Mouse (Mus musculus): Measurements from ENCODE around the gene Pik3c2b. TPM values are rescaled to one million over a fixed set of nuclear protein-coding genes. Genes with fewer than 3 reads are reported as not detected.
"Not testable (repeated sequence)": the region's sequence is repeated elsewhere in the genome, so short reads cannot be mapped to it uniquely, and the experiment has no call there.

Pik3c2b gene
- total RNA-seq, 1 experiment: 3.1 TPM

GRCm38 (mm10) chr1:133033316-133034090 is 12.0 kb upstream of the Pik3c2b start:
- Histone ChIP-seq H3K4me3 (ENCODE audit: insufficient read depth in 1 of 2, low read depth in 1 of 2, low read length in 2 of 2, poor library complexity in 1 of 2, severe bottlenecking in 1 of 2) (peak overlapping the region; percentile 63 to 65), H3K9me3 (ENCODE audit: control insufficient read depth, insufficient read depth, low read depth, low read length) (no peaks in the 10 kb centered on the region), H3K27ac (ENCODE audit: insufficient read depth, low read depth, low read length, poor library complexity, severe bottlenecking) (no peak overlapping the region), H3K36me3 (ENCODE audit: control insufficient read depth, insufficient read depth, low read length, poor library complexity, severe bottlenecking) (no peaks in the 10 kb centered on the region), H3K9ac (ENCODE audit: insufficient read depth, low read depth, low read length, poor library complexity, severe bottlenecking) (no peak overlapping the region), H3K4me1 (ENCODE audit: control insufficient read depth in 2 of 2, insufficient read depth in 2 of 2, low read length in 2 of 2, poor library complexity in 1 of 2) (no peaks in the 10 kb centered on the region)
- in situ Hi-C loops (cut with MboI; ENCODE audit: low sequenced_read_pairs in 2 of 2, unreplicated experiment in 2 of 2): loop anchor here (25.0 kb wide), 1 partner anchor 104 kb away; the partner anchor contains the start of gene Ppp1r15b (in 2 of the 2)
- no peak for DNase-seq (ENCODE audit: low read depth, low spot score)
- peak; percentile 73; the same call in 1 of the 2 replicates for TF ChIP-seq MAFK (IDR thresholded peaks at IDR 0.05; ENCODE audit: insufficient read depth, low read depth, low read length)
- TF ChIP-seq HCFC1 (IDR thresholded peaks at IDR 0.05; ENCODE audit: borderline replicate concordance, insufficient read depth, low read length): 0 out of 2 replicates have a peak, but pooled peaks have one; percentile 30
- no peak for TF ChIP-seq CHD2 (IDR thresholded peaks at IDR 0.05; ENCODE audit: low read depth, low read length)
- TF ChIP-seq ZC3H11A (IDR thresholded peaks at IDR 0.05; ENCODE audit: borderline replicate concordance, low read depth, low read length): no peak

GRCm38 (mm10) chr1:133034091-133034460 is 11.4 kb upstream of the Pik3c2b start:
- Histone ChIP-seq H3K9ac (ENCODE audit: insufficient read depth, low read depth, low read length, poor library complexity, severe bottlenecking) (no peak overlapping the region), H3K4me1 (ENCODE audit: control insufficient read depth in 2 of 2, insufficient read depth in 2 of 2, low read length in 2 of 2, poor library complexity in 1 of 2) (no peaks in the 10 kb centered on the region), H3K36me3 (ENCODE audit: control insufficient read depth, insufficient read depth, low read length, poor library complexity, severe bottlenecking) (no peaks in the 10 kb centered on the region), H3K27ac (ENCODE audit: insufficient read depth, low read depth, low read length, poor library complexity, severe bottlenecking) (no peak overlapping the region), H3K4me3 (ENCODE audit: insufficient read depth in 1 of 2, low read depth in 1 of 2, low read length in 2 of 2, poor library complexity in 1 of 2, severe bottlenecking in 1 of 2) (peak overlapping the region; percentile 63 to 65), H3K9me3 (ENCODE audit: control insufficient read depth, insufficient read depth, low read depth, low read length) (no peaks in the 10 kb centered on the region)
- peak; percentile 80; the same call in 1 of the 2 replicates for TF ChIP-seq MAFK (IDR thresholded peaks at IDR 0.05; ENCODE audit: insufficient read depth, low read depth, low read length)
- TF ChIP-seq HCFC1 (IDR thresholded peaks at IDR 0.05; ENCODE audit: borderline replicate concordance, insufficient read depth, low read length): no peak
- TF ChIP-seq ZNF384 (IDR thresholded peaks at IDR 0.05; ENCODE audit: low read depth, low read length): no peak
- TF ChIP-seq CHD2 (IDR thresholded peaks at IDR 0.05; ENCODE audit: low read depth, low read length): 0 out of 2 replicates have a peak, but pooled peaks have one; percentile 67
- no peak for DNase-seq (ENCODE audit: low read depth, low spot score)
- in situ Hi-C loops (cut with MboI; ENCODE audit: low sequenced_read_pairs in 2 of 2, unreplicated experiment in 2 of 2): loop anchor here (25.0 kb wide), 1 partner anchor 103 kb away; the partner anchor contains the start of gene Ppp1r15b (in 2 of the 2)

- H3K36me3 ChIP-seq (ENCODE audit: control insufficient read depth, insufficient read depth, low read length, poor library complexity, severe bottlenecking); H3K9me3 ChIP-seq (ENCODE audit: control insufficient read depth, insufficient read depth, low read depth, low read length); DNase-seq (ENCODE audit: low read depth, low spot score); H3K4me3 ChIP-seq (ENCODE audit: insufficient read depth in 1 of 2, low read depth in 1 of 2, low read length in 2 of 2, poor library complexity in 1 of 2, severe bottlenecking in 1 of 2); H3K27ac ChIP-seq (ENCODE audit: insufficient read depth, low read depth, low read length, poor library complexity, severe bottlenecking); H3K4me1 ChIP-seq (ENCODE audit: control insufficient read depth in 2 of 2, insufficient read depth in 2 of 2, low read length in 2 of 2, poor library complexity in 1 of 2); H3K9ac ChIP-seq (ENCODE audit: insufficient read depth, low read depth, low read length, poor library complexity, severe bottlenecking): not testable (repeated sequence)
- in situ Hi-C loops (cut with MboI; ENCODE audit: low sequenced_read_pairs in 2 of 2, unreplicated experiment in 2 of 2): loop anchor here (25.0 kb wide), 1 partner anchor 103 kb away; the partner anchor contains the start of gene Ppp1r15b (in 2 of the 2)
Measured at GRCm38 (mm10) chr1:133034682-133035081, 10.8 kb upstream of the Pik3c2b start.

- in situ Hi-C loops (cut with MboI; ENCODE audit: low sequenced_read_pairs in 2 of 2, unreplicated experiment in 2 of 2): loop anchor here (25.0 kb wide), 1 partner anchor 98 kb away; the partner anchor contains the start of gene Ppp1r15b (in 2 of the 2)
- TF ChIP-seq ZC3H11A (IDR thresholded peaks at IDR 0.05; ENCODE audit: borderline replicate concordance, low read depth, low read length) (peak; percentile 78; the same call in 1 of the 2 replicates), MAFK (IDR thresholded peaks at IDR 0.05; ENCODE audit: insufficient read depth, low read depth, low read length) (no peak)
- Histone ChIP-seq H3K9me3 (ENCODE audit: control insufficient read depth, insufficient read depth, low read depth, low read length) (no peaks in the 10 kb centered on the region), H3K27ac (ENCODE audit: insufficient read depth, low read depth, low read length, poor library complexity, severe bottlenecking) (no peak overlapping the region), H3K9ac (ENCODE audit: insufficient read depth, low read depth, low read length, poor library complexity, severe bottlenecking) (no peak overlapping the region), H3K4me3 (ENCODE audit: insufficient read depth in 1 of 2, low read depth in 1 of 2, low read length in 2 of 2, poor library complexity in 1 of 2, severe bottlenecking in 1 of 2) (no peak overlapping the region), H3K4me1 (ENCODE audit: control insufficient read depth in 2 of 2, insufficient read depth in 2 of 2, low read length in 2 of 2, poor library complexity in 1 of 2) (no peaks in the 10 kb centered on the region), H3K36me3 (ENCODE audit: control insufficient read depth, insufficient read depth, low read length, poor library complexity, severe bottlenecking) (no peaks in the 10 kb centered on the region)
- no peak for DNase-seq (ENCODE audit: low read depth, low spot score)
Measured at GRCm38 (mm10) chr1:133039505-133039949, 5.9 kb upstream of the Pik3c2b start.
